ENCODE assay signal across 24 mouse cellular contexts in the genomic region with DNA sequence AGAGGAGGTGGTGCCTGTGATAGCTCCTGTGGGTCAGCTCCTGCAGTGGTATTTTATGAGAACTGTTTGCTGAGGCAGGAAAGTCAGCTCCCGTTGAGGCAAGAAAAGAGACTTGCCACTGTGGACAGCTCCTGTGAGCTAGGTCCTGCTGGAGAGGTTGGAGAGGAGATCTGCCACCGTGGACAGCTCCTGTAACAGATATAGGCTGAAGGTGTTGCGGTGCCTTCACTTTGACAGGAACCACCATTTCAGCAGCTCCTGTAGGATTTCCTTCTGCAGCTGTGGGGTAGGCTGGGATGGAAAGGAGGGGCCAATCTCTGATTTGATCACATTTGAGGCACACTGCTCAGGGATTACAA. TPM values are rescaled to one million over a fixed set of nuclear protein-coding genes. Genes with fewer than 3 reads are reported as not detected.
A peak's percentile ranks its signal among the peaks of the same experiment; 100 is the strongest.
DNase-seq lines count a peak whose midpoint lies in the region; ATAC-seq lines count a peak whose summit lies in the region.
"Had no signal": no experiment of that assay in that cellular context is flagged by ENCODE, and none has a peak within 500 bp of the region (broad histone marks: within the 10 kb centered on the region; RNA-seq: fewer than 3 reads in every experiment).

No protein-coding gene starts in this region.

- H3K36me3 ChIP-seq in neural tube, embryonic 15.5 days = peaks cover 4% of the 10 kb centered on the region; the same call in 1 of the 2 replicates

- peak; percentile 11 for DNase-seq in kidney, postnatal 10 days
- DNase-seq in kidney, adult 18-20 months = no peak
- DNase-seq in 3T3-L1 (ENCODE audit: low read depth, low spot score) = peak; percentile 53
- peak; percentile 26 for DNase-seq in ES-CJ7 (ENCODE audit: low read depth, low spot score)
- DNase-seq in urinary bladder, postnatal 14 days (ENCODE audit: low spot score) = no peak
- DNase-seq in thymus, postnatal 14 days = no peak
- DNase-seq: adrenal gland, adult 8-10 months; adrenal gland, postnatal 36 days; cerebellum, adult 11 months; cerebellum, adult 9-10 months; cerebellum, postnatal 25 days; gastrocnemius, postnatal 10 days; heart, adult 18-20 months; heart, postnatal 10 days; heart, postnatal 4 days had no signal

- H3K27me3 ChIP-seq in neural tube, embryonic 15.5 days (replicated peaks) = no peaks in the 10 kb centered on the region
- H3K27me3 ChIP-seq: embryonic facial prominence, embryonic 13.5 days; forebrain, embryonic 12.5 days; hindbrain, embryonic 12.5 days; Patski had no signal

- H3K9me3 ChIP-seq in neural tube, embryonic 15.5 days (replicated peaks) = no peaks in the 10 kb centered on the region
- H3K9me3 ChIP-seq: embryonic facial prominence, embryonic 13.5 days; forebrain, embryonic 12.5 days; heart, embryonic 10.5 days; hindbrain, embryonic 12.5 days had no signal

- 91% methylated on average over 3 of the region's 3 CpGs for WGBS in neural tube, embryonic 15.5 days

- H3K27ac ChIP-seq in neural tube, embryonic 15.5 days (replicated peaks) = no peak overlapping the region
- H3K27ac ChIP-seq: embryonic facial prominence, embryonic 13.5 days; forebrain, embryonic 12.5 days; heart, embryonic 10.5 days; hindbrain, embryonic 12.5 days; hindbrain, postnatal 0 days had no signal

- H3K9ac ChIP-seq in neural tube, embryonic 15.5 days (replicated peaks) = no peak overlapping the region
- H3K9ac ChIP-seq: embryonic facial prominence, embryonic 13.5 days; forebrain, embryonic 12.5 days; hindbrain, embryonic 12.5 days had no signal

- H3K4me3 ChIP-seq in neural tube, embryonic 15.5 days (replicated peaks) = no peak overlapping the region
- H3K4me3 ChIP-seq: embryonic facial prominence, embryonic 13.5 days; forebrain, embryonic 12.5 days; heart, embryonic 10.5 days; hindbrain, embryonic 12.5 days had no signal

- peaks cover 31% of the 10 kb centered on the region for H3K4me1 ChIP-seq in neural tube, embryonic 15.5 days
- H3K4me1 ChIP-seq: heart, embryonic 10.5 days had no signal

- no peak overlapping the region for H3K4me2 ChIP-seq in neural tube, embryonic 15.5 days
- H3K4me2 ChIP-seq: embryonic facial prominence, embryonic 13.5 days; forebrain, embryonic 12.5 days; hindbrain, embryonic 12.5 days had no signal

- ATAC-seq in megakaryocyte progenitor cell, adult 5-6 weeks (replicated peaks; ENCODE audit: poor library complexity) = 0 out of 2 replicates have a peak, but pooled peaks have one; percentile 39
- ATAC-seq in neural tube, embryonic 15.5 days (ENCODE audit: low FRiP score) = no peak
- ATAC-seq: forebrain, embryonic 16.5 days; hindbrain, postnatal 0 days; Patski had no signal

RNA-seq across cellular contexts. Expression of a gene that starts 7.3 kb away (rescaled TPM):
- 22.2 and 23.3 TPM in 2 replicates for total RNA-seq in megakaryocyte progenitor cell, adult 5-6 weeks (2015)
- 17.0 and 18.4 TPM in 2 replicates for total RNA-seq in megakaryocyte progenitor cell, adult 5-6 weeks (2017)
- 109 and 122 TPM in 2 replicates for polyA plus RNA-seq in neural tube, embryonic 15.5 days (2015; fragmentation: Nextera tagmentation; extraction: Ambion mirVana)

RNA-seq across cellular contexts. Expression of a gene that starts 57.0 kb away (rescaled TPM):
- 13.2 and 16.1 TPM in 2 replicates for total RNA-seq in megakaryocyte progenitor cell, adult 5-6 weeks (2015)
- 5.7 and 10.1 TPM in 2 replicates for total RNA-seq in megakaryocyte progenitor cell, adult 5-6 weeks (2017)
- 14.1 and 15.3 TPM in 2 replicates for polyA plus RNA-seq in neural tube, embryonic 15.5 days (2015; fragmentation: Nextera tagmentation; extraction: Ambion mirVana)

Comparison
In these comparisons a context has a peak if more than half of its experiments do, and no peak if none do; other contexts are left out.
1. DNase-seq: peak in kidney, postnatal 10 days (single experiment), 3T3-L1 (single experiment) and ES-CJ7 (single experiment); none in kidney, adult 18-20 months (single experiment), urinary bladder, postnatal 14 days (single experiment) and thymus, postnatal 14 days (single experiment).